Mouse (Mus musculus) retina, adult 2 months (tissue): ENCODE results near the gene Acad12.
"Not testable (repeated sequence)": the region's sequence is repeated elsewhere in the genome, so short reads cannot be mapped to it uniquely, and the experiment has no call there.

Source experiments
- DNase-seq: peaks from one replicate; pipeline ENCODE4 v3.0.0-alpha.2; 2012; ENCODE audit warnings: low read depth, low spot score

The Acad12 gene

DNA sequence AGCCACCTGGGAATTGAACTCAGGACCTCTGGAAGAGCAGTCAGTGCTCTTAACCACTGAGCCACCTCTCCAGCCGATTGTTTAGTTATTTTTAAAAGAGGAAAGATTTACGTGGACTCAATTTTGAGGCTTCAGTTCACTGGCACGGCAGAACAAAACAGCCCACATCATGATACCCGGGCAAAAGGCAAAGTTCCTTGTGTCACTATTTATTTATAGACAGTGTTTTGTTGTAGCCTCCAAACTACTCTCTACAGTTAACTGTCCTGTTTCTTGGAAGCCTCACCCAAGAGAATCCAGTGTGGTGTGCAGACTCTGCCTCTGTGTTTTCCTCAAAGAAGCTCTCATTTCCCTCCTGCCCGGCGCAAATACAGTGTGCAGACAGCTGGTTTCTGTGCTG lies 6.7 kb downstream of the Acad12 start:
- DNase-seq, result no peak

DNA sequence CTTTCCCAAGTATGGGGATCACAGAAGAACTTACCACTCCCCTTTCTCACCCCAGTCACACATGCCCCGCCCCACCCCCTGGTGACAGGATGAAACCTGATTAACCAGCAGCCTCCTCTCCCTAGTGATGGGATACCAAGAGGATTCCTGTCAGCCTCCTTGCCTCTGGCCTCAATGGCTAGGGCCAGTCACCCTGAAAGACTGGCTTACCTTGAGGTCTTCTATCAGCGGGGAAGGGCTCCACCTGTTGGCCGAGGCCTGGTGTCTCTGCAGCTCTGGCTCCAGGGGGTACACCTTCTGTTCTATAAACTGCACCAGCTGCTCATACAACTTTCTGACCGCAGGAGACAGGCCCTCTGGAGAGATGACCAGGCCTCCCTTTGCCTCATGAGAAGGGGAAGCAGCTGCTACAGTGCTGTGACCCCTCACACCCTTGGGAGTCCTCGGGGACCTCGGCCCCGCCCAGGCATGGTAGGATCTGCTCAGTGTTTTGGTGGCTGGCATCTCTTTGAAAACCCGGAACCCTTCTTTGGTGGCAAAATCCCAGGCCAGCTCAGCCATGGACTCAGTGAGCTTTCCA lies 9.1 kb downstream of the Acad12 start:
- DNase-seq, result not testable (repeated sequence)

DNA sequence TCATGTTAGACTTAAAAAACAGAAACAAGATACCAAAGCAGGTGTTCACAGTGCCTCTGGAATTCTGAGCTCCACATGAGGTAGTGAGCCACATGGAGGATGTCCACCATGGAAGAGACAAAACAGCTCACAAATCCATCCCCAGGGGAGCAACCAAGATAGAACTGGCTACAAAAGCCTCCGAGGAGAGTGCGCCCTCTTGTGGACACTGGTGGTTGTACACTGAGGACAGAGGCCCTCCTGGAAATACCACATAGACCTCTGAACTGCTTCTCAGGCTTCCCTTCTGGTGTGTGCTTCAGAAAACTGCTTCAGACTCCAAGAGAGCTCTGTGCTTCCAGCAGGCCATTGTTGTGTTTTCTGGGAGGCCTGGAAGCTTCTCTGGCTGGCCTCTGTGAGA lies 12.6 kb downstream of the Acad12 start:
- no peak for DNase-seq

DNA sequence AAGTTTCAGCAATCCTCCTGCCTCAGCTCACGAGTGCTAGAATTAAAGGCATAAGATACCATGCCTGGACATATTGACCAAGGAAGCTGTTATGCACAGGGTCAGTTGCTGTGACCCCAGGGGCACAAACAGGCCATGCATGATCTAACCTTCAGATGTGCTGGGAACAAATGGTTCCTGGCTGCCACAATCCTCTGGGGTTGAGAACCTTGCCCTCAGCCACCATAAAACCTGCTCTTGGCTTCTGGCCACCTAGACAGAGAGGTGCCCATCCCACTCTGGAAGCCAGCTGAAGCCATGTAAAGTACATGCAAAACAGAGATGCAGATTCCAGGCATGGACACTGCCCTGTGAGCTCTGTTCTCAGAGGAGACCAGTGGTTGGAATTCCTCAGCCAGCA lies 14.9 kb downstream of the Acad12 start:
- DNase-seq, result not testable (repeated sequence)

DNA sequence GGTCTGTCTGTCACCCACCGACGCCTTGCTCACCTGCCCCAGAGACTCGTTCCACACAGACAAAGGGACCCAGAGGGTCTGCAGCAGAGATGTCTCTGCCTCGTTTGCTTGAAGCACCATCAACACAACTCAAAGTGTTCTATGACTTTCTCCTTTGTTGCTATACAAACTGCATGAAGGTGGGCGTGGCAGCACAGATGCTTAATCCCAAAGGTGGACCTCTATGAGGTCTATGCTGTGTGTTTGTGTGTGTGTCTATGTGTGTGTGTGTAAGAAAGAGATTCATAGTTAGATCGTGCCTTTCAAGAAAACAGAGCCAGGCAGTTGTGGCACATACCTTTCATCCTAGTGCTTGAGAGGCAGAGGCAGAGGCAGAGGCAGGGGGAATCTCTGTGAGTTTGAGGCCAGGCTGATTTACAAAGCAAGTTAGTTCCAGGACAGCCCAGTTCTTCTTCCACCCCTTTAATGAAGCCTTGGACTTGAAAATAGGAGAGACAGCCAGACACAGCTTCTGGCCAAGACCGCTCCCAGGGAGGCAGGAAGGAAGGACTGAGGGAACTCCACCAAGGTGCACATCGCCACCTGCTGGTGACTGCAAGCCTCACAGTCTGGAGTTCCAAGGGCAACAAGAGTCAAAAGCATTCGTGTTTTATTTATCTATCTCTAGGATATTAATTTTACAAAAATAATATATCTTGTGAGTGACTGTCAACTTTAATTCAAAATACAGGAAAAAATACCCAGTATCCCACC lies 17.0 kb downstream of the Acad12 start:
- DNase-seq, result peak; percentile 59

DNA sequence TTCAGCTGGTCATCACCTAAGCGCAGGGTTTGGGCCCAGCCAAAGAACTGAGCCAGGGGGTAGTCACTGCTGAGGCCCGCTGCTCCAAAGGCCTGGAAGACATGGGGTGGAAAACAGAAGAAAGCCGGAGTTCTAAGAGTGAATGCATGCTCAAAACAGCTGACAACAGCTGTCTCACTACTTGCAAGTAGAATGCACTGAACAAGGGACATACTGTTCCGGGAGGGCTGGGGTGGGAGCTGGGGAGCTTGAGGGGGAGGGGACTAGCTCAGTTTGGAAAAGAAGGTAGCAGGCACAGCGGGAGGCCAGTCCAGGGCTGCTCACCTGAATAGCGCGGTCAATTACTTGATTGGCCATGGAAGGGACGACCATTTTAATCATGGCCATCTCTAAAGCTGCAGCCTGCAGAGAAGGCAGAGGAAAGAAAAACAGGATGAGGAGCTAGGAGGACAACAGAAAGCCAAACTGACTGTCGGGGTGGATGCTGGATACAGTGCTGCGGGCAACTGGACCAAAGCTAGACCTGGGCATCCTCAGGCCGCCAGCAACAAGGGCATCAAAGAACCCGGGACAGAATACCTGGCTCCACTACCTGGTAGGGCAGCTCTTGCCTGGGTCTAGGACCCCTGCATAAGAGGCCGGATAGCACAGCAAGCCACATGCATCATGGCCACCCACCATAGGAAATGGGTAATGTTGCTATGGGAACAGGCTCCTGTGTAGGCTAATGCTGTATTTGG lies 19.7 kb downstream of the Acad12 start:
- DNase-seq, result no peak

DNA sequence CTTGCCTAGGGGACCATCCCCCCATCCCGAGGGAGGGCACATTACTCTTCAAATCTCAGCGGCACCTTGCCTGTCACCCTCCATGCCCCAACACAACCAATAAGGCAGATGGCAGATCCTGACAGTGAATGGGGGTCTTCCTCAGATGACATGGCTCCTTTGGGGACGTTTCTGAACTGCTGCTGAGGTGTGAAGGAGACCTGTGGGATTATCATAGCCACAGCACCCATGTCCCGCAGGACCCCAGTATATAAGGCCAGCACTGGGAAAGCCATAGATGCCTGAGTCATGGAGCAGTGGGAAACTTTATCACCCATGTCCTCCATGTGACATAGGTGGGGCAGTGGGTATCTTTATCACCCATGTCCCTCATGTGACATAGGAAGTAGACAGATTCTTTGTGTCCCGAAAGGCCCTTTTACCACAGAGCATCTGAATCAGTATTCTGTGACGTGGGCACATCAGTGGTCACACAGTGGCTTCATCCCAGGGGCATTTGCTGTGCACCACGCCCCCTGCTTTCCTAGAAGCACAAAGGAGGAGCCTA lies 20.7 kb downstream of the Acad12 start:
- no peak for DNase-seq

DNA sequence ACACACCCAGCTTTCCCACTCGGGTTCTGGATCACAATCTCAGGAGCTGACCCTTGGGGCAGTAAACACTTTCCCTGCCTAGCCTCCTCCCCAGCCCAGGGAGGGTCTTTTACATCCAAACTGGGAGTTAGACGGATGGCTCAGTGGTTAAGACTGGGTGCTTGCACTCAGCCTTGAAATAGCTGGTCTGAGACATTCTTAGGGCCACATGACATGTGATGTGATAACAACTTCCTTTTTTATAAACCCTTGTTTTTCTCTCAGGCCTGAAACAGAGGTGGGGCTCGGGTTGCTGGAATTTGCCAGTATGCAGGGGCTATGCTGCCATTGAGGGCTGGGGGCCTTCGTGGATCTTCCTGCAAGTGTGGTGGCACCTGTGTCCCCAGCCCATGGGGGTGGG lies 21.4 kb downstream of the Acad12 start:
- no peak for DNase-seq

DNA sequence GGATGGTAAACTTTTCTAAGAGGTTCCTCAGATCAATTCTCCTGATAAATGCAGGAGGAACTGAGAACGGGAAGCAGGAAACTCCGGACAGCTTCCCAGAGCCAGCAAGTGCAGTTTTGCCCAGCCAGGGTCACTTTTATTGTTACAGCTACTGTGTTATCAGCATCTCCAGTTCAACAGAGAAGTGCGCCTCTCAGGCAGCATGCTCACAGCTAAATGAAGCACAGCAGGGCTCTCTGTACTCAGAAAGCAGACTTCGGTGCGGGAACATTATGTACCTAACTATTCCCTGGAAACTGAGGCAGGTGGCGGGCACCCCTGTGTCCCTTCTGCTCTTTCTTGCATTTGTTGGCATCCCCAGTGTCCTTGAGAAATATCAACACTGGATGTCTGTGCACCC lies 22.5 kb downstream of the Acad12 start:
- DNase-seq, result no peak

DNA sequence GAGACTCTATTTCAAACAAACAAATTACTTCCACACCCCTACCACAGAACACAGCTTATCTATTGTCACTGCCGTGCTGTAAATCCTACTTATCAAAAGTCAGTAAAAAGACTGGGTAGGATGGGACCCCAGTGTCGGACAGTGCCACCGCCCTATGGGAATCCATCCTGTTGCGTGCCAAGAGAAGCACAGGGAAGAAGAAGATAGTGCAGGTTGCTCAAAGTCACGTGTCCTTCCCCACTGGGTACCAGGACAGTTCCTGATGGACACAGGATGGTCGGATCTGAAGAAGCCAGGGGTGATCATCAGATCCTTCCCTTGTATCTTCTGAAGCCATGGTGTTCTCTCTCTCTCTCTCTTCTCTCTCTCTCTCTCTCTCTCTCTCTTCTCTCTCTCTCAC lies 23.0 kb downstream of the Acad12 start:
- no peak for DNase-seq

DNA sequence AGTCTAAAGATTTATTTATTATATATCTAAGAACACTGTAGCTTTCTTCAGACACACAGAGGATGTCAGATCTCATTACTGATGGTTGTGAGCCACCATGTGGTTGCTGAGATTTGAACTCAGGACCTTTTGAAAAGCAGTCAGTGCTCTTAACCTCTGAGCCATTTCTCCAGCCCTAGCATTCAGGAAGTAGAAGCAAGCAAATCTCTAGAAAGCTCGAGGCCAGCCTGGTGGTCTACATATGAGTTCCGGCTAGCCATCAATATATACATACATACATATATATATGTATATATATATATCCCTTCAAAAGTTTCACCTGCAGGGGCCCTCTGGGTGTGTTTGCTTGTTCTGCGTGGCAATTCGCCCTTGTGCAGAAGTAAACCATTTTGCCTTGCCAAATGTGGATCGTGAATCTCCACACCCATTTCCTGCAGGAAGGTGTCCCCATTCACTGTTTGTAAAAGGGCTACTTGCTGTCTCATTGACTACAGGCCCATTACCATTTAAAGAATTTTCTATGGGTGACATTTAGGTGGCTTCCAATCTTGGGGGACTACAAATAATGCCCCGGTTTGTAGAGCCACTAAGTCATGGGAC lies 23.9 kb downstream of the Acad12 start:
- no peak for DNase-seq

DNA sequence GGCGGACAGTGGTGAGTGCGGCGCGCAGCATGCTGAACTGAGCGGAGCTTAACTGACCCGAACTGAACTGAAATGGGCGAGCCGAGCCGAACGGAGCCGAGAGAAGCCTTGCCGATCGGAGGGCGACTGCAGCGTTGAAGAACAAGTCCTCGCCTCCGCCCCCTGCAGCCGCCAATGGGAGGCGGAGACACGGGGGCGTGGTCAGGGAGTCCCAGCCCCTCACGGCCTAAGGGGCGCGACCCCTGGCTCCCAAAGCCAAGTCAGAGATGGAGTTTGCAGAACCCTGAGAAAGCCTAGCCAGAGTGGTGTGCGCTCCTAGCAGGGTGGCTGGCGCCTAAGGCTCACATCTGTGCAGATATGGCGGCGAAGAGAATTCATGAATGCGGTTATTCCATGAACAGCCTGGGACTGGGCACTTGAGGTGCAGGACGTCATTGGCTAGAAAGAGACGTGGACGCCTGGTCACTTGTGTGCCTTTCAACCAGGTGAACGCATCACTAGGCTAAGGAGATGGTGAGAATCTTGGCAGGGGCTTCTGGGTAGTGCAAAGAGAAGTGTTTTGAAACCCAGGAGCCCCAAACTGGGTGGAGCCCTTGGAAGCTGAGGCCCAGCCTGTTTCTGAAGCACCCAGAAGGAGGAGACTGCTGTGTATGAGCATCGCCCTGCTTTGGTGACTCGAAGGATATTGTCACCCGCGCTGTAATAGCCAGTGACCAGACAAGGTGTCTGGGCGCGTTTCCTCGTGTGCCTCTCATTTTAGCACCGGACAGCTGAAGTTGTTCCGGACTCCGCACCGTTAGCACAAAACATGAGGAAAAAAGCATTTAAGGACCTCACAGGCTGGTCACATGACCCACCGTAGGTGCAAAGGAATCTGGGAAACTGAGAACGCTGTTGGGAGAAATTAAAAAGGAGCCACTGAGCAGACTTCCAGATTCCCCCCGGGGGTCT lies 25.0 kb downstream of the Acad12 start, which contains the start of gene Aldh2:
Gene Aldh2 (minus strand): TSS at position 374 of the 951 bp plus-strand sequence.
- DNase-seq, result peak; percentile 29

DNA sequence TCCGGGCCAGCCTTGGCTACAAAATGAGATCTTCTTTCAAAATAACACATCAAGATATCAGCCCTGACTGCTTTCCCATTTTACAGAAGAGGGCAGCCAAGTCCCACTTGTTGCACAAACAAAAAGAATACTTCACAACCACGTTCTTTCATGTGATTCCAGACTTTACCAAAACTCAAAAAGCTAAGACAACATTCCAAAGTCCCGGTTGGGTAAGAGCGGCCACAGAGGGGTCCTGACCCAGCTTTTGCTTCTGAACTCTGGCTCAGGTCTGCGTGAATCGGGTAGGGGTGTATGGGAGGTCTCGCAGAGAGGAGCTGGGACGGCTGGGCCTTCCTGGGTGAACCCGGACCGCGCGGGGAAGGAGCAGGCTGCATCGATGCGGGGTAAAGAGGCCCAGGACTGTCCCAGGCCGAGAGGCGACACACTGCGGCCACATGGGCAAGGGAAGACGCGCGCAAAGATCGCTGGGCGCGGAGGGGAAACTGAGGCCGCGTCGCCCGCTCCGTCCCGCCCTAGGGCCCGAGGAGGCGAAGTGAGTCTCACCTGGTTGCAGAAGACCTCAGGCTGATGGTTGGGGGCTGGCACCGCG lies 25.8 kb downstream of the Acad12 start:
- DNase-seq, result no peak

DNA sequence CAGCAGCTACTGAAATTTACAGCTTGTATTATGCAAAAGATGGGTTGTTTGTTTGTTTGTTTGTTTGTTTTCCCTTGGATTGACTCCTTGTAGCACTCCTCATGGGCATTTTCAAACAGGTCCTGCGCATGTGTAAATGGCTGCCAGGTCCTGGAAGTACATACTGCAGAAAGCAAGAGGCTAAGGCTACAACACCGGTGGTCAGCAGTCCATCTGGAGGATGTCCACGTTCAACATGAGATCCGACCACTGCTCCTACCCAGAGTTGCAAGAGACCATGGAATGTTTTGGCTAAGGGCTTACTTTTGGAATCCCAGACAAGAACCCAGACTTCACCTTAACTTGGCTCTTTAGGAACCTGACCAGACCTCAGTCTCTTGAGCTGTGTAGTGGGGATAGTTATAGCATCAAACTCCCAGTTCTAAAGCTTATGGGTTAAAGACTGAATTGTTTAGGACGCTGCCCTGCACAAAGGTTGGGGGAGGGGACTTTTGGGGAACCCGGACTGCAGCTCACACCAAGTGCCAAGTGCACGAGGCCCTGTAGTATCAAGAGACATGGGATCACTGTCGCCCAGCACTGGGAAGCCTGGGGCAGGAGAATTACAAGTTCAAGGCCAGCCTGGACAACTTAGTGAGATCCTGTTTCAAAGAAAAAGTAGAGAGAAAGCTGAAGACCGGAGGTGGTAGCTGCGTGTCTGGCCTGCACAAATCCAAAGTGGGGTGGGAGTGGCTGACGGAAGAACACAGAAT lies 26.5 kb downstream of the Acad12 start:
- no peak for DNase-seq

DNA sequence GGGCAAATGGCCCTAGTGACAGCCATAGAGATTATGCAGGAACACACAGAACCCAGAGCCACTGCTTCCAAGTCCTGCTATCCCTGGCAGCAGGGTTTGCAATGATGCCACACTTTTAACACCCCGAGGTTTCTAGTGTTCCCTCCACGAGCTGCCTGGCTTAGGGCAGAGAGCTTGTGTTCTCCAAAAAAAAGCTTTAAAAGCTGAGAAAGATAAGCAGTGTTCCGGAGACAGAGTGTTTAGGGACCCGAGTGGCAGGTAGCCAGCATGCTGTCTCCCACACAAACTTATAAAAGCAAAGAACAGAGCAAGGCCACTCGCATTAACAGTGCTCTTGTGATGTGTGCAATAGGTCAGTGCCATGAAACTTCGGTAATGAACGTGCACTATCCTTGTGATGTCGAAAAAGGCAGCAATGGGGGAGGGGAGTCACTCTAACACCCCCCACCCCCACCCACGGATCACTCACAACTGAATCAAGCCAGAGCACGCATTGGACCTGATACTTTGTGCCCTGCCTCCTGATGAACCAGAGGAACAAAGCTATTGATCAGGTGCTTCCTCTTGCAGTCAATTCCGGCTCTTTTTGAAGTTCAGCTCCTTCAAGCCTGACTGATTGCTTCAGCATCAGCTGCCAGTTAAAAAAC lies 27.2 kb downstream of the Acad12 start:
- no peak for DNase-seq

DNA sequence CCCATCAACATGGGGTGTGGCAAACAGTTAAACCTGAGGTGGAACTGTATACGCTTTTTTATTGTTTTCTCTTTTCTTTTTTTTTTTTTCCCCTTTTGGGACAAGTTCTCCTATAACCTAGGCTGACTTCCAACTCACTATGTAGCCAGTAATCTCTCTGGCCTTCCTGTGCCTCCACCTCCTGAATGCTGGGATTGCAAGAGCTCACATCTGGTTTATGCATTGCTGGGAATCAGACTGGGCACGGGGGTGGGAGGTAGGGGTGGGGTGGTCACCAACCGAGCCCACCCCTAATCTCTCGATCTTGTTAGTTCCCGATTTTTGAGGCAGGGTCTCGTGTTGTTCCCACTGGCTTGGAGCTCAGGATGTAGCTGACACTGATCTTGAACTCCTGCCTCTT lies 28.8 kb downstream of the Acad12 start:
- DNase-seq, result no peak

DNA sequence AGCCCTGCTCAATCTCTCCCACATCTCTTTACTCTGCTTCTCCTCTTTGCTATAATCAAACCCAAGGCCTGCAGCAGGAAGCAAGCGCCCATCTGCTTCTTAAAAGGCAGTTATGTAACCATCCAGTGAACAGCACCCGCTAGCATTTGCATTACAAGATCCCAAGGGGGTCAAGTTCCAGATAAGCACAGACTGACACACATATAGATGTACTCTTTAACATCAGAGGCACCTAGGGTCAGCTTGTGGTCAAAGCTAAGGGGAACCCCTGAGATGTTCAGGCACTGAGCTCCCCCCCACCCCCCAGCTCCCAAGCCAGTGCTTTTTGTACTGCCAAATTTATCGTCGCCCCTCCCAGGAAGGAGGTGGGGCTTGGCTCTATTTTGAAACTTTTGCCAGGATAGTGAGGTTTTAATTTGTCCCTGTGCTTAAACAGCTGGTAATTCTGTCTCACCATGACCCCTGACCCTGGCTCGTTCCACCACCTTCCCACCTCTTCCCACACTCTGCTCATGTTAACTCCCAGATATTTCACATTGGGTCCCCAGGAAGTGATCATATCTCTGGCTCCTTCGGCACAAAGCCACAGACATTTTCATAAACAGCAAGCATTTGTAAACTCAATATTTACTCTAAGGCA lies 32.2 kb downstream of the Acad12 start:
- no peak for DNase-seq

DNA sequence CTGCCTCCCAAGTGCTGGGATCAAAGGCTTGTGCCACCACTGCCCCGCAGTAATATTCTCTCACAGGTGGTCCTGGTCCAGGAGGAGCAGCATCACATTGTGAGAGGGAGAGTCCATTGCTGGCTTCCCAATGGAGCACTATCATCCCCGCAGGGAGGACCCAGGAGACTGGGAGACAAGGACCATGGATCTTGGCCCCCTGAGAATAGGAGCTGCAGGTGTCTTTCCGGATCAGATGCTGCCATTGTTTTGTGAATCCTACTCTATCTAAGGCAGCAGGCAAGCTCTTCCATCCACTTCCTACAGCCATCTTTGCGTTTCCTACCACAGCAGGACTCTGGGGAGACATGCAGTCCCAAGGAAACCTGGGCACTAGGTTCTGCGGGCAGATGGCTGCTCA lies 33.0 kb downstream of the Acad12 start:
- DNase-seq, result no peak

DNA sequence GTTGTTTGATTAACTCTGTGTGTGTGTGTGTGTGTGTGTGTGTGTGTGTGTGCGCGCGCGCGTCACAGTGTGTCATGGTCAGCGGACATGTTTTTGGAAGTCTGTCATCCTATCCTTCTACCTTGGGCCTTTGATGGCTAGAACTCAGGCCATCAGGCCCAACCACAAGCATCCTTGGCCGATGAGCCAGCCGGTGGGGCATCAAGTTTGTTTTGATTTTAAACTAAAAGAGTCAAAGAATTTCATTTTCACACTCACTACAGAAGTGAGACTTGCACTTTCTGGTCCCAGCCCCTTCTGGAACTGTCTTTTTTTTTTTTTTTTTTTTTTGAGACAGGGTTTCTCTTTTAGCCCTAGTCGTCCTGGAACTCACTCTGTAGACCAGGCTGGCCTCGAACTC lies 33.7 kb downstream of the Acad12 start:
- no peak for DNase-seq
